Mouse (Mus musculus) splenic B cell, adult 2 months (primary cell): Measurements from ENCODE around the gene Apol6.
"Not testable (repeated sequence)": the region's sequence is repeated elsewhere in the genome, so short reads cannot be mapped to it uniquely, and the experiment has no call there.

ENCODE experiments used
- DNase-seq: peaks from one replicate; pipeline ENCODE4 v3.0.0-alpha.2; 2011; ENCODE audit warnings: low read depth, low spot score
- H3K27me3 ChIP-seq: 2 replicates; pipeline ENCODE4 v1.6.1; 2012; ENCODE audit warnings: mild to moderate bottlenecking, low read length, moderate library complexity, mixed read lengths; ENCODE audit not compliant: control insufficient read depth, poor library complexity, insufficient read depth, severe bottlenecking
- H3K36me3 ChIP-seq: 2 replicates; pipeline ENCODE4 v1.6.1; 2012; ENCODE audit warnings: mild to moderate bottlenecking, low read length, moderate library complexity, mixed read lengths; ENCODE audit not compliant: control insufficient read depth, poor library complexity, insufficient read depth, severe bottlenecking

The Apol6 gene

GRCm38 (mm10) chr15:77045609-77046008, 1.1 kb downstream of the Apol6 start:
- Histone ChIP-seq H3K36me3 (no peaks in the 10 kb centered on the region), H3K27me3 (no peaks in the 10 kb centered on the region)
- no peak for DNase-seq

- no peak for DNase-seq
- Histone ChIP-seq H3K27me3 (no peaks in the 10 kb centered on the region), H3K36me3 (no peaks in the 10 kb centered on the region)
Measured at GRCm38 (mm10) chr15:77050570-77050969, 6.0 kb downstream of the Apol6 start, which contains the start of gene Mb. Mb (minus strand) TSS chr15:77050670.

DNA sequence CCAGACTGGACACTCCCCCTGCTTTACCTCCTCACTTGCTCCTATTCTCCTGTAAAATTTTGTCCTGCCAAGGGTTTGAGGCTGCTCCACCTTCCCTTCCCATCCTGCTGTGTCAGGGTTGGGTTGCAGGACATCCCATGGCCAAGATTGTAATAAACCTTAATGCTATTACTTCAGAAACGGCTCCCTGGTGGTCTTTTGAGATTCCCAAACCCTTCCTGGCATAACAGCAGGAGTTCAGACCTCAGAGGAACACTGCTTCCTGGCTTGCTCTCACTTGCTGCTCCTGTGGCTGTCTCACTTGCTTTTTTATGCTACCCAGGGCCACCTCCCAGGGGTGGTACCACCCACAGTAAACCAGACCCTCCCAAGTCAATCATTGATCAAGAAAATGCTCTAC, 7.6 kb downstream of the Apol6 start:
- Histone ChIP-seq H3K36me3 (no peaks in the 10 kb centered on the region), H3K27me3 (no peaks in the 10 kb centered on the region)
- no peak for DNase-seq

- H3K27me3 ChIP-seq, result no peaks in the 10 kb centered on the region
- DNase-seq, result no peak
Measured at GRCm38 (mm10) chr15:77053021-77053420, 8.5 kb downstream of the Apol6 start.

GRCm38 (mm10) chr15:77054611-77055175, 10.2 kb downstream of the Apol6 start:
- DNase-seq, result no peak
- Histone ChIP-seq H3K27me3 (no peaks in the 10 kb centered on the region), H3K36me3 (no peaks in the 10 kb centered on the region)

More at GRCm38 (mm10) chr15:77053021-77053420, 8.5 kb downstream of the Apol6 start:
- no peaks in the 10 kb centered on the region for H3K36me3 ChIP-seq

GRCm38 (mm10) chr15:77056001-77056790, 11.7 kb downstream of the Apol6 start:
- H3K36me3 ChIP-seq, result no peaks in the 10 kb centered on the region
- no peak for DNase-seq
- no peaks in the 10 kb centered on the region for H3K27me3 ChIP-seq

GRCm38 (mm10) chr15:77056791-77057051, 12.2 kb downstream of the Apol6 start:
- no peak for DNase-seq
- H3K27me3 ChIP-seq, result no peaks in the 10 kb centered on the region
- no peaks in the 10 kb centered on the region for H3K36me3 ChIP-seq

DNA sequence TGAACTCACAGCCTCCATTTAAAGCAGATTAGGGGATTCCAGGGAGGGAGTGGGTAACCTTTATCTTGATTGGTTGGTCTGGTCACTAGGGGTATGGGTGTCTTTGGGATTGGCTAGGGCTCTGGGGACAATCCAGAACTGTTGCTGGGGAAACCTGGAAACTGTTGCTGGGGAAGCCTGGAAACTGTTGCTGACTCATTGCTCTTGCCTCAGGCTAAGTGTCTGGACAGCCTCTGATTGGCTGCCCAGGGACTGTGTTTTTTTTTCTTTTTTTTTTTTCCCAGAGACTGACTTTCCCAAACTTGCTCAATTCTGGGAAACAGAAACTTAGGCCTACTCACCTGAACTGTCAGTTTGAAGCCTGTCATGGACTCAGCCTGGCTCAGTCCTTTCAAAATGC, 14.0 kb downstream of the Apol6 start:
- H3K27me3 ChIP-seq, result no peaks in the 10 kb centered on the region
- no peaks in the 10 kb centered on the region for H3K36me3 ChIP-seq
- DNase-seq, result no peak

DNA sequence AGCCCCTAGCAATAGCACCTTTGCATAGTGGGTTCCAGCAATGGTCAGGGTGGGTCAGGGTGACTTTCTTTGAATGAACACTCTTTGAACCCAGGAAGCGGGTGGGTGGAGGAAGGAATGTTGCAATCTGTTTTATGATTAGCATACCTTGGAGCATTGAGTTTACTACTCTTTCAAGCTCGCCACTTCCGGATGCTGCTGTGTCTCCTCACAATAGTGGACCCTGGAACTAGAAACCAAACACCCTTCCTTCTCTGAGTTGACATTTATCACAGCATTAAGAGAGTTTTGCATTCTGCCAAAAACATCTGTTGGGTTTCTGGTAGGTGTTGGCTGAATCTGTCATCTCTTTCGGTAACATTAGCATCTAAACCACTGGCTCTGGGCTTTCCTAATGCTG, 14.9 kb downstream of the Apol6 start:
- H3K36me3 ChIP-seq, H3K27me3 ChIP-seq, DNase-seq: not testable (repeated sequence)

GRCm38 (mm10) chr15:77062746-77063145, 18.2 kb downstream of the Apol6 start:
- no peaks in the 10 kb centered on the region for H3K27me3 ChIP-seq
- no peaks in the 10 kb centered on the region for H3K36me3 ChIP-seq
- DNase-seq, result no peak

DNA sequence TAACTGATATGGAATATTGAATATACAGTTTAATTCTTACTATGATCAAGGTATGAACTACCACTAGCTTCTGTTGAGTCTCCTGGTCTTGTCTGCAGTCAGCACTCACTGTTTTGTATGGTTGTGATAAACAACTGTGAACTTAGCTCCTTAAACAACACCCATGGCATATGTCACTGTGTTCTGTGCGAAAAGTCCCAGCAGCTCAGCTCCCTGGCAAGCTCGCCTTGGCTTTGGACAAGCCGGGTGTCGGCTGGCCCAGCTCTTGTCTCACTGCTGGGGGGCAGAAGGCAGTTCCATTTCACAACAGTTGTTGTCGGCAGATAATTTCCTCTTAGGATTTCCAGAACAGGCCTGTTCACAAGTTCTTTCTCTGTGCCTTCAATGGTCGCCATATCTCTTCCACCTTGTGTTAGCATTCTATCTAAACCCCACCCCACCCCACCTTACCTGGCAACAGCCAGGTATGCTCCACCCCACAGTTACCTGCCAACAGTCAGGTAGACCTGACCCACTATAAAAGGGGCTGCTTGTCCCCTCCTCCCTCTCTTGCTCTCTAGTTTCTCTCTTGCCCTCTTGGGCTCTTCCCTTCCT, 20.8 kb downstream of the Apol6 start:
- no peaks in the 10 kb centered on the region for H3K27me3 ChIP-seq
- no peaks in the 10 kb centered on the region for H3K36me3 ChIP-seq
- no peak for DNase-seq

DNA sequence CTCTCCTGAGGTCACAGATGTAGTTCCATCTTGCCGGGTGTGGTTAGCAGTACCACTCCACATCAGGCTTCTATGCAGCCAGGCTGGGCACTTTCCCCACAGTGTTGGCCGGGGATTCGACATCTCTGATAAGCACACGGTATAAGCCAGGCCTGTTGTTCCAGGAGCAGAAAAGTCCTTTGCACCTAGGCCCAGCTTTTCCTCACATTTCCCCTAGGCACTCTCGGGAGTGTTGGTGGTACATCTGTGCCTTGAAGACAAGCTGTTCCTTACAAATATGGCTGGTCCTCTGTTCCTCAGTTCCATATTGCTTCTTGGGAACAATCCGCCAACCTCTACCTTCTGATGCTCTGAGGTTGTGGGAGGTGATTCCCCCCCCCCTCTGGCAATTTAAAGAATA, 21.7 kb downstream of the Apol6 start:
- Histone ChIP-seq H3K27me3 (no peaks in the 10 kb centered on the region), H3K36me3 (no peaks in the 10 kb centered on the region)
- DNase-seq, result no peak

DNA sequence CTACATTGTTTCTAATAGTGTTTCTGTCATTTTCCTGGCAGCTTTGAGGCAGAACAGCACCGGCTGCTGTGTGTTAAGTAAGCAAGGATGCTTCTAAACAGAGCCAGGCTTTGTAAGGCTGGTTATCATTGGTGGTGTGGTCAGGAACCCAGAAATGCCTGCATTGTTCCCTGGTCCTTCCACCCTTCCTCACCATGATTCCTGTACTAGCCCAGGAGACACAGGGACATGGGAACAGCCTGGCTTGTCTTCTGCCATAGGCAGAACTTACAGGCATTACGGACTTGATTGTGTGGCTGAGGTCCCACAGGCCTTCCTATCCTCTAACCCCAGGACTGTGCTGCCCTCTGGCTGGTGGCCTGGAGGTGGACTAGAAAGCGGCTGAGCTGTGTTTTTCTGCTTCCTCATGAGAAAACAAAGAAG, 23.9 kb downstream of the Apol6 start:
- DNase-seq, result no peak
- no peaks in the 10 kb centered on the region for H3K27me3 ChIP-seq
- H3K36me3 ChIP-seq, result no peaks in the 10 kb centered on the region

DNA sequence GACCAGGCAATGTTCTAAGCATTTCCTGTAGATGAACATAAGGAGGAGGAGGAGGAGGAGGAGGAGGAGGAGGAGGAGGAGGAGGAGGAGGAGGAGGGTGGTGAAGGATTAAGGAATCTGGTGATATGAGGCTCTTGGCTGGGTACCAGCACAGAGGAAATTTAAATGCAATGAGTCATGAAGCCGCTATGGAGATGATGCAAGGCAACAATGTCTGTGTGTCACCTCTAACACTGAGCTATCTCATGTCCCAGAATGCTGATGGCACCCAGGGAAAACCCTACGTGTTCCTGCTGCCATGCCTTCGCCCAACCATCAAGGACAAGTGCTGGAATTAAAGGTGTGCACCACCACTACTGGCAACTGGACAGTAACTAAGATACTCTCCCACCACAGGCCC, 24.5 kb downstream of the Apol6 start:
- no peak for DNase-seq

GRCm38 (mm10) chr15:77070745-77071268, 26.3 kb downstream of the Apol6 start:
- no peaks in the 10 kb centered on the region for H3K27me3 ChIP-seq
- no peaks in the 10 kb centered on the region for H3K36me3 ChIP-seq
- no peak for DNase-seq

More for the DNA sequence above, 24.5 kb downstream of the Apol6 start:
- Histone ChIP-seq H3K27me3 (no peaks in the 10 kb centered on the region), H3K36me3 (no peaks in the 10 kb centered on the region)
